Mouse (Mus musculus): Measurements from ENCODE around the gene 9430015G10Rik. TPM values are rescaled to one million over a fixed set of nuclear protein-coding genes. Genes with fewer than 3 reads are reported as not detected.
A peak's percentile ranks its signal among the peaks of the same experiment; 100 is the strongest.

9430015G10Rik gene
- polyA plus RNA-seq, 1 experiment from 2014 or later = 40.2 TPM

- no peak overlapping the region for H3K4me2 ChIP-seq (replicated peaks)
- no peaks in the 10 kb centered on the region for H3K27me3 ChIP-seq
- WGBS = 48% methylated on average over 3 of the region's 3 CpGs
- no peak for ATAC-seq (replicated peaks)
- H3K27ac ChIP-seq (replicated peaks) = no peak overlapping the region
- H3K36me3 ChIP-seq = no peaks in the 10 kb centered on the region
- no peaks in the 10 kb centered on the region for H3K9me3 ChIP-seq
- no peak overlapping the region for H3K4me3 ChIP-seq
- H3K4me1 ChIP-seq = no peaks in the 10 kb centered on the region
- no peak overlapping the region for H3K9ac ChIP-seq (replicated peaks)
Observed at GRCm38 (mm10) chr4:156101481-156101903, 8.3 kb upstream of the 9430015G10Rik start.

GRCm38 (mm10) chr4:156103342-156103741, 6.4 kb upstream of the 9430015G10Rik start:
- no peak overlapping the region for H3K27ac ChIP-seq (replicated peaks)
- H3K9me3 ChIP-seq = no peaks in the 10 kb centered on the region
- no peak overlapping the region for H3K9ac ChIP-seq (replicated peaks)
- ATAC-seq (replicated peaks) = no peak
- H3K36me3 ChIP-seq = no peaks in the 10 kb centered on the region
- WGBS = 91% methylated on average over 4 of the region's 4 CpGs
- no peaks in the 10 kb centered on the region for H3K27me3 ChIP-seq
- H3K4me3 ChIP-seq = no peak overlapping the region
- no peak overlapping the region for H3K4me2 ChIP-seq (replicated peaks)
- H3K4me1 ChIP-seq = no peaks in the 10 kb centered on the region

- Histone ChIP-seq H3K4me3 (peak overlapping the region; percentile 56), H3K27ac (replicated peaks) (peak overlapping the region; percentile 77), H3K4me1 (peaks cover 13% of the 10 kb centered on the region), H3K9me3 (no peaks in the 10 kb centered on the region), H3K27me3 (no peaks in the 10 kb centered on the region), H3K36me3 (no peaks in the 10 kb centered on the region), H3K9ac (replicated peaks) (peak overlapping the region; percentile 64), H3K4me2 (replicated peaks) (peak overlapping the region; percentile 60)
- ATAC-seq (replicated peaks) = no peak; the same call in 1 of the 2 replicates
- 32% methylated on average over 13 of the region's 13 CpGs for WGBS
Observed at GRCm38 (mm10) chr4:156108606-156109546, 906 bp upstream of the 9430015G10Rik start.

GRCm38 (mm10) chr4:156124077-156124476, 14.3 kb downstream of the 9430015G10Rik start:
- Histone ChIP-seq H3K9me3 (no peaks in the 10 kb centered on the region), H3K36me3 (peaks cover 66% of the 10 kb centered on the region), H3K27me3 (no peaks in the 10 kb centered on the region), H3K4me3 (no peak overlapping the region), H3K4me1 (no peaks in the 10 kb centered on the region), H3K4me2 (replicated peaks) (no peak overlapping the region), H3K9ac (replicated peaks) (no peak overlapping the region), H3K27ac (replicated peaks) (no peak overlapping the region)
- 93% methylated on average over 7 of the region's 7 CpGs for WGBS
- no peak for ATAC-seq (replicated peaks)

GRCm38 (mm10) chr4:156125393-156125792, 15.6 kb downstream of the 9430015G10Rik start:
- H3K36me3 ChIP-seq = peaks cover 53% of the 10 kb centered on the region
- no peak overlapping the region for H3K9ac ChIP-seq (replicated peaks)
- no peak overlapping the region for H3K4me3 ChIP-seq
- no peaks in the 10 kb centered on the region for H3K27me3 ChIP-seq
- no peaks in the 10 kb centered on the region for H3K4me1 ChIP-seq
- no peak overlapping the region for H3K27ac ChIP-seq (replicated peaks)
- no peak for ATAC-seq (replicated peaks)
- H3K4me2 ChIP-seq (replicated peaks) = no peak overlapping the region
- no peaks in the 10 kb centered on the region for H3K9me3 ChIP-seq
- WGBS = 94% methylated on average over 6 of the region's 6 CpGs

GRCm38 (mm10) chr4:156126841-156127240, 17.1 kb downstream of the 9430015G10Rik start:
- no peaks in the 10 kb centered on the region for H3K27me3 ChIP-seq
- peaks cover 40% of the 10 kb centered on the region for H3K36me3 ChIP-seq
- no peaks in the 10 kb centered on the region for H3K4me1 ChIP-seq
- H3K4me2 ChIP-seq (replicated peaks) = no peak overlapping the region
- H3K9ac ChIP-seq (replicated peaks) = no peak overlapping the region
- H3K4me3 ChIP-seq = no peak overlapping the region
- H3K27ac ChIP-seq (replicated peaks) = no peak overlapping the region
- no peaks in the 10 kb centered on the region for H3K9me3 ChIP-seq
- 94% methylated on average over 7 of the region's 7 CpGs for WGBS
- ATAC-seq (replicated peaks) = no peak

- 85% methylated on average over 5 of the region's 5 CpGs for WGBS
- no peaks in the 10 kb centered on the region for H3K27me3 ChIP-seq
- H3K4me3 ChIP-seq = no peak overlapping the region
- H3K36me3 ChIP-seq = peaks cover 23% of the 10 kb centered on the region
- no peaks in the 10 kb centered on the region for H3K4me1 ChIP-seq
- no peak overlapping the region for H3K4me2 ChIP-seq (replicated peaks)
- no peak overlapping the region for H3K9ac ChIP-seq (replicated peaks)
- no peak overlapping the region for H3K27ac ChIP-seq (replicated peaks)
- ATAC-seq (replicated peaks) = no peak
- H3K9me3 ChIP-seq = no peaks in the 10 kb centered on the region
Observed at GRCm38 (mm10) chr4:156128746-156129145, 19.0 kb downstream of the 9430015G10Rik start.

- H3K9ac ChIP-seq (replicated peaks) = no peak within 1 kb of the TSS
- H3K4me3 ChIP-seq = no peak within 1 kb of the TSS
- H3K36me3 ChIP-seq = peaks cover 8% of the 10 kb centered on the region; the same call in 1 of the 2 replicates
- H3K4me2 ChIP-seq (replicated peaks) = no peak within 1 kb of the TSS
- H3K9me3 ChIP-seq = no peaks in the 10 kb centered on the region
- no peaks in the 10 kb centered on the region for H3K4me1 ChIP-seq
- no peaks in the 10 kb centered on the region for H3K27me3 ChIP-seq
- no peak for ATAC-seq (replicated peaks)
- H3K27ac ChIP-seq (replicated peaks) = no peak within 1 kb of the TSS
- WGBS = 87% methylated on average over 15 of the region's 15 CpGs
Observed at GRCm38 (mm10) chr4:156130436-156130835, 20.7 kb downstream of the 9430015G10Rik start, which contains the start of gene Rnf223. TSS of gene Rnf223 (plus strand) at chr4:156130513.

GRCm38 (mm10) chr4:156130940-156131339, 21.2 kb downstream of the 9430015G10Rik start:
- 90% methylated on average over 10 of the region's 10 CpGs for WGBS
- Histone ChIP-seq H3K36me3 (peaks cover 4% of the 10 kb centered on the region; the same call in 1 of the 2 replicates), H3K4me2 (replicated peaks) (no peak overlapping the region), H3K9me3 (no peaks in the 10 kb centered on the region), H3K4me1 (no peaks in the 10 kb centered on the region), H3K9ac (replicated peaks) (no peak overlapping the region), H3K27me3 (no peaks in the 10 kb centered on the region), H3K4me3 (no peak overlapping the region), H3K27ac (replicated peaks) (no peak overlapping the region)
- no peak for ATAC-seq (replicated peaks)

GRCm38 (mm10) chr4:156133334-156133733, 23.6 kb downstream of the 9430015G10Rik start:
- no peaks in the 10 kb centered on the region for H3K27me3 ChIP-seq
- H3K36me3 ChIP-seq = no peaks in the 10 kb centered on the region
- no peak overlapping the region for H3K4me2 ChIP-seq (replicated peaks)
- no peak overlapping the region for H3K9ac ChIP-seq (replicated peaks)
- H3K27ac ChIP-seq (replicated peaks) = no peak overlapping the region
- no peak for ATAC-seq (replicated peaks)
- H3K4me1 ChIP-seq = no peaks in the 10 kb centered on the region
- no peak overlapping the region for H3K4me3 ChIP-seq
- H3K9me3 ChIP-seq = no peaks in the 10 kb centered on the region
- 49% methylated on average over 5 of the region's 5 CpGs for WGBS

- Histone ChIP-seq H3K4me3 (no peak overlapping the region), H3K36me3 (no peaks in the 10 kb centered on the region), H3K4me2 (replicated peaks) (no peak overlapping the region), H3K27ac (replicated peaks) (no peak overlapping the region), H3K4me1 (no peaks in the 10 kb centered on the region), H3K27me3 (no peaks in the 10 kb centered on the region), H3K9me3 (no peaks in the 10 kb centered on the region), H3K9ac (replicated peaks) (no peak overlapping the region)
- WGBS = 85% methylated on average over 12 of the region's 12 CpGs
- ATAC-seq (replicated peaks) = no peak
Observed at GRCm38 (mm10) chr4:156133943-156134605, 24.3 kb downstream of the 9430015G10Rik start.

- Histone ChIP-seq H3K4me2 (replicated peaks) (no peak overlapping the region), H3K9me3 (no peaks in the 10 kb centered on the region), H3K36me3 (no peaks in the 10 kb centered on the region), H3K4me3 (no peak overlapping the region), H3K9ac (replicated peaks) (no peak overlapping the region), H3K27ac (replicated peaks) (no peak overlapping the region), H3K27me3 (no peaks in the 10 kb centered on the region), H3K4me1 (no peaks in the 10 kb centered on the region)
- WGBS = 93% methylated on average over 13 of the region's 13 CpGs
- ATAC-seq (replicated peaks) = no peak
Observed at GRCm38 (mm10) chr4:156135112-156135511, 25.3 kb downstream of the 9430015G10Rik start.

Data from forebrain, embryonic 15.5 days (tissue).